Mouse (Mus musculus) megakaryocyte, embryonic 14.5 days (primary cell): ENCODE measurements around the gene AC141477.1. TPM values are rescaled to one million over a fixed set of nuclear protein-coding genes. Genes with fewer than 3 reads are reported as not detected.
A peak's percentile ranks its signal among the peaks of the same experiment; 100 is the strongest.

ENCODE experiments used
- H3K27me3 ChIP-seq: replicated peaks from 2 replicates; pipeline ENCODE3; 2012; ENCODE audit warnings: inconsistent platforms
- H3K36me3 ChIP-seq: replicated peaks from 2 replicates; pipeline ENCODE3; 2012; ENCODE audit warnings: low read length, inconsistent platforms, mixed read lengths
- H3K4me1 ChIP-seq: 2 replicates; pipeline ENCODE4 v1.6.1; 2012; ENCODE audit warnings: inconsistent platforms
- H3K4me3 ChIP-seq: replicated peaks from 2 replicates; pipeline ENCODE3; 2012; ENCODE audit warnings: moderate library complexity, mild to moderate bottlenecking, inconsistent platforms
- H3K9me3 ChIP-seq: 2 replicates; pipeline ENCODE4 v1.6.1; 2012; ENCODE audit warnings: inconsistent platforms
- FLI1 ChIP-seq: IDR thresholded peaks from 2 replicates; pipeline ENCODE4 v1.6.1; 2012; ENCODE audit warnings: low read length, inconsistent platforms, mixed read lengths
- GATA1 ChIP-seq: IDR thresholded peaks from 3 replicates; pipeline ENCODE4 v1.6.1; 2012; ENCODE audit warnings: mixed read lengths, low read length, inconsistent platforms, borderline replicate concordance
- polyA plus RNA-seq: library from polyadenylated mRNA; stranded (reverse); fragments of >175 nt; gene quantifications from 2 replicates; pipeline ENCODE4 v1.2.3, GENCODE M21; 2012; ENCODE audit warnings: low replicate concordance; ENCODE audit not compliant: insufficient read depth

The AC141477.1 gene
- polyA plus RNA-seq, 1 experiment = not detected

GRCm38 (mm10) chr10:76461255-76461654 lies 21.0 kb upstream of the AC141477.1 start:
- no peaks in the 10 kb centered on the region for H3K4me1 ChIP-seq
- peaks cover 32% of the 10 kb centered on the region for H3K9me3 ChIP-seq
- TF ChIP-seq FLI1 = no peak
- TF ChIP-seq GATA1 = no peak
- no peak overlapping the region for H3K4me3 ChIP-seq
- H3K36me3 ChIP-seq = peaks cover 47% of the 10 kb centered on the region
- H3K27me3 ChIP-seq = peaks cover 4% of the 10 kb centered on the region

GRCm38 (mm10) chr10:76455289-76455688 lies 15.0 kb upstream of the AC141477.1 start:
- TF ChIP-seq GATA1 (no peak), FLI1 (no peak)
- no peak overlapping the region for H3K4me3 ChIP-seq
- H3K9me3 ChIP-seq = peaks cover 26% of the 10 kb centered on the region
- peaks cover 10% of the 10 kb centered on the region for H3K27me3 ChIP-seq
- peaks cover 4% of the 10 kb centered on the region for H3K36me3 ChIP-seq
- H3K4me1 ChIP-seq = 0 out of 2 replicates have a peak, but pooled peaks cover 5% of the 10 kb centered on the region

- TF ChIP-seq GATA1 (no peak), FLI1 (no peak)
- H3K27me3 ChIP-seq = peaks cover 6% of the 10 kb centered on the region
- H3K4me3 ChIP-seq = no peak within 1 kb of the TSS
- no peaks in the 10 kb centered on the region for H3K9me3 ChIP-seq
- H3K36me3 ChIP-seq = no peaks in the 10 kb centered on the region
- H3K4me1 ChIP-seq = peaks cover 46% of the 10 kb centered on the region
Observed at GRCm38 (mm10) chr10:76448851-76449250, 8.6 kb upstream of the AC141477.1 start, which contains the start of gene 2610028H24Rik. TSS of gene 2610028H24Rik (plus strand) at chr10:76449081.

GRCm38 (mm10) chr10:76447406-76448229 lies 7.4 kb upstream of the AC141477.1 start:
- peaks cover 56% of the 10 kb centered on the region for H3K4me1 ChIP-seq

GRCm38 (mm10) chr10:76445996-76446681 lies 5.9 kb upstream of the AC141477.1 start:
- Histone ChIP-seq H3K4me3 (peak overlapping the region; percentile 47), H3K9me3 (no peaks in the 10 kb centered on the region), H3K36me3 (peaks cover under 1% of the 10 kb centered on the region), H3K4me1 (peaks cover 62% of the 10 kb centered on the region), H3K27me3 (peaks cover 4% of the 10 kb centered on the region)
- no peak for TF ChIP-seq GATA1

More at GRCm38 (mm10) chr10:76447406-76448229, 7.4 kb upstream of the AC141477.1 start:
- Histone ChIP-seq H3K27me3 (peaks cover 4% of the 10 kb centered on the region), H3K9me3 (no peaks in the 10 kb centered on the region), H3K36me3 (no peaks in the 10 kb centered on the region), H3K4me3 (no peak overlapping the region)
- no peak for TF ChIP-seq FLI1

GRCm38 (mm10) chr10:76442178-76443088 lies 2.2 kb upstream of the AC141477.1 start, which contains the start of gene Pcnt:
TSS of gene Pcnt (minus strand) at chr10:76442786.
- no peak; the same call in 1 of the 2 replicates for TF ChIP-seq FLI1
- no peak for TF ChIP-seq GATA1
- H3K4me1 ChIP-seq = peaks cover 63% of the 10 kb centered on the region
- peaks cover 36% of the 10 kb centered on the region for H3K36me3 ChIP-seq
- H3K9me3 ChIP-seq = no peaks in the 10 kb centered on the region
- H3K27me3 ChIP-seq = no peaks in the 10 kb centered on the region
- peak within 1 kb of the TSS; percentile 100 for H3K4me3 ChIP-seq

- Histone ChIP-seq H3K27me3 (no peaks in the 10 kb centered on the region), H3K9me3 (no peaks in the 10 kb centered on the region), H3K4me3 (no peak overlapping the region), H3K4me1 (peaks cover 35% of the 10 kb centered on the region), H3K36me3 (peaks cover 68% of the 10 kb centered on the region)
- TF ChIP-seq FLI1 (no peak), GATA1 (no peak)
Observed at GRCm38 (mm10) chr10:76439107-76439890, 945 bp downstream of the AC141477.1 start.

- Histone ChIP-seq H3K4me3 (no peak overlapping the region), H3K36me3 (peaks cover 98% of the 10 kb centered on the region), H3K4me1 (no peaks in the 10 kb centered on the region), H3K27me3 (no peaks in the 10 kb centered on the region), H3K9me3 (no peaks in the 10 kb centered on the region)
- TF ChIP-seq FLI1 (no peak), GATA1 (no peak)
Observed at GRCm38 (mm10) chr10:76433925-76434324, 6.3 kb downstream of the AC141477.1 start.
